Mouse (Mus musculus) MEL (cell line): ENCODE data around the gene Btnl10. TPM values are rescaled to one million over a fixed set of nuclear protein-coding genes. Genes with fewer than 3 reads are reported as not detected.

Experiments used
- DNase-seq: peaks from one replicate; pipeline ENCODE4 v3.0.0; 2011; ENCODE audit warnings: low read depth, low spot score
- H3K27ac ChIP-seq: 2 replicates; pipeline ENCODE4 v1.5.1; 2012; ENCODE audit warnings: low read depth, mild to moderate bottlenecking, control low read depth, low read length, moderate library complexity; ENCODE audit not compliant: control insufficient read depth
- H3K27me3 ChIP-seq, 2 experiments: fragments of 150-350 bp in 1 of 2; sonication (generic) in 1 of 2; 2 replicates each; pipeline ENCODE4 v1.6.1; 2012; ENCODE audit warnings: low read length in 2 of 2, mild to moderate bottlenecking in 2 of 2, improper control_type of control experiment in 1 of 2, moderate library complexity in 1 of 2; ENCODE audit not compliant: insufficient read depth in 2 of 2, control insufficient read depth in 1 of 2
- H3K36me3 ChIP-seq, 2 experiments: 2 replicates each; pipeline ENCODE4 v1.6.1; 2012 to 2014; ENCODE audit warnings: low read length in 2 of 2, improper control_type of control experiment in 1 of 2, inconsistent platforms in 1 of 2, mild to moderate bottlenecking in 1 of 2; ENCODE audit not compliant: insufficient read depth in 2 of 2, control insufficient read depth in 1 of 2
- H3K4me1 ChIP-seq, 2 experiments: fragments of 150-350 bp in 1 of 2; sonication (generic) in 1 of 2; 2 replicates each; pipeline ENCODE4 v1.6.1; 2012; ENCODE audit warnings: low read length in 2 of 2, improper control_type of control experiment in 1 of 2, mild to moderate bottlenecking in 1 of 2; ENCODE audit not compliant: insufficient read depth in 2 of 2, control insufficient read depth in 1 of 2
- H3K4me3 ChIP-seq, 2 experiments: fragments of 150-350 bp in 1 of 2; sonication (generic) in 1 of 2; 2 replicates each; pipeline ENCODE4 v1.5.1; 2012; ENCODE audit warnings: low read depth in 2 of 2, low read length in 2 of 2, mild to moderate bottlenecking in 2 of 2, moderate library complexity in 2 of 2, control low read depth in 1 of 2, improper control_type of control experiment in 1 of 2; ENCODE audit not compliant: control insufficient read depth in 1 of 2, insufficient read depth in 1 of 2
- H3K79me2 ChIP-seq: 2 replicates; pipeline ENCODE4 v1.6.1; 2012; ENCODE audit warnings: mild to moderate bottlenecking, low read length, moderate library complexity; ENCODE audit not compliant: control insufficient read depth, poor library complexity, insufficient read depth
- H3K9ac ChIP-seq: 2 replicates; pipeline ENCODE4 v1.6.1; 2012; ENCODE audit warnings: low read depth, mild to moderate bottlenecking, control low read depth, low read length, moderate library complexity; ENCODE audit not compliant: control insufficient read depth, poor library complexity, severe bottlenecking
- H3K9me3 ChIP-seq: fragments of 150-350 bp; sonication (generic); replicated peaks from 2 replicates; pipeline ENCODE4 v1.6.1; 2012; ENCODE audit warnings: mild to moderate bottlenecking, low read length, improper control_type of control experiment, moderate library complexity; ENCODE audit not compliant: insufficient read depth
- BHLHE40 ChIP-seq: IDR thresholded peaks from 2 replicates; pipeline ENCODE4 v1.6.1; 2012; ENCODE audit warnings: low read depth, mild to moderate bottlenecking, inconsistent platforms, low read length, improper control_type of control experiment, borderline replicate concordance
- CHD1 ChIP-seq: IDR thresholded peaks from 2 replicates; pipeline ENCODE4 v1.6.1; 2012; ENCODE audit warnings: low read depth, mild to moderate bottlenecking, inconsistent platforms, low read length, improper control_type of control experiment
- CTCF ChIP-seq, 3 experiments: IDR thresholded peaks in 2 of 3; conservative IDR thresholded peaks in 1 of 3; 2 replicates each; pipeline ENCODE4 v1.5.1; 2011 to 2012; ENCODE audit warnings: low read length in 3 of 3, low read depth in 2 of 3, mild to moderate bottlenecking in 2 of 3, improper control_type of control experiment in 1 of 3, inconsistent platforms in 1 of 3, mixed read lengths in 1 of 3, moderate library complexity in 1 of 3; ENCODE audit not compliant: control insufficient read depth in 1 of 3, insufficient read depth in 1 of 3, poor library complexity in 1 of 3, severe bottlenecking in 1 of 3
- ELF1 ChIP-seq: IDR thresholded peaks from 2 replicates; pipeline ENCODE4 v1.6.1; 2014; ENCODE audit warnings: low read depth, mild to moderate bottlenecking, inconsistent platforms, low read length, improper control_type of control experiment, moderate library complexity
- GABPA ChIP-seq: IDR thresholded peaks from 2 replicates; pipeline ENCODE4 v1.6.1; 2012; ENCODE audit warnings: low read depth, mild to moderate bottlenecking, inconsistent platforms, low read length, improper control_type of control experiment, moderate library complexity
- HCFC1 ChIP-seq: IDR thresholded peaks from 2 replicates; pipeline ENCODE4 v1.6.1; 2012; ENCODE audit warnings: low read depth, mild to moderate bottlenecking, inconsistent platforms, low read length, improper control_type of control experiment, moderate library complexity
- JUND ChIP-seq: IDR thresholded peaks from 2 replicates; pipeline ENCODE4 v1.6.1; 2011; ENCODE audit warnings: low read depth, mild to moderate bottlenecking, improper control_type of control experiment, low read length
- KAT2A ChIP-seq: conservative IDR thresholded peaks from 2 replicates; pipeline ENCODE4 v1.6.1; 2012; ENCODE audit warnings: low read depth, low read length, improper control_type of control experiment, inconsistent platforms
- MAX ChIP-seq: IDR thresholded peaks from 2 replicates; pipeline ENCODE4 v1.6.1; 2011; ENCODE audit warnings: low read length, improper control_type of control experiment
- MAZ ChIP-seq: IDR thresholded peaks from 2 replicates; pipeline ENCODE4 v1.6.1; 2012; ENCODE audit warnings: low read depth, mild to moderate bottlenecking, inconsistent platforms, low read length, improper control_type of control experiment
- MEF2A ChIP-seq: IDR thresholded peaks from 2 replicates; pipeline ENCODE4 v1.6.1; 2014; ENCODE audit warnings: low read depth, mild to moderate bottlenecking, inconsistent platforms, low read length, improper control_type of control experiment; ENCODE audit not compliant: poor library complexity, insufficient replicate concordance, severe bottlenecking; ENCODE audit errors: extremely low read depth
- MXI1 ChIP-seq: IDR thresholded peaks from 2 replicates; pipeline ENCODE4 v1.6.1; 2011; ENCODE audit warnings: mild to moderate bottlenecking, low read depth, low read length, improper control_type of control experiment
- MYC ChIP-seq: IDR thresholded peaks from 2 replicates; pipeline ENCODE4 v1.6.1; 2011; ENCODE audit warnings: low read depth, mild to moderate bottlenecking, low read length, improper control_type of control experiment, moderate library complexity
- NELFE ChIP-seq: IDR thresholded peaks from 2 replicates; pipeline ENCODE4 v1.6.1; 2011; ENCODE audit warnings: low read depth, low read length, improper control_type of control experiment
- POLR2A ChIP-seq, 2 experiments: IDR thresholded peaks; 2 replicates each; pipeline ENCODE4 v1.6.1; 2011 to 2012; ENCODE audit warnings: low read length in 2 of 2, mild to moderate bottlenecking in 2 of 2, control low read depth in 1 of 2, improper control_type of control experiment in 1 of 2, low read depth in 1 of 2, moderate library complexity in 1 of 2; ENCODE audit not compliant: control insufficient read depth in 1 of 2, insufficient read depth in 1 of 2, poor library complexity in 1 of 2
- POLR2AphosphoS2 ChIP-seq: IDR thresholded peaks from 2 replicates; pipeline ENCODE4 v1.6.1; 2011; ENCODE audit warnings: low read length, improper control_type of control experiment
- POLR2AphosphoS5 ChIP-seq: IDR thresholded peaks from 2 replicates; pipeline ENCODE4 v1.6.1; 2012; ENCODE audit warnings: low read depth, borderline replicate concordance, mild to moderate bottlenecking, inconsistent platforms, low read length, moderate library complexity, mixed read lengths
- RAD21 ChIP-seq: IDR thresholded peaks from 2 replicates; pipeline ENCODE4 v1.6.1; 2011; ENCODE audit warnings: mild to moderate bottlenecking, low read depth, low read length, improper control_type of control experiment
- SIN3A ChIP-seq: IDR thresholded peaks from 2 replicates; pipeline ENCODE4 v1.6.1; 2012; ENCODE audit warnings: low read length, improper control_type of control experiment, inconsistent platforms
- SMC3 ChIP-seq: IDR thresholded peaks from 2 replicates; pipeline ENCODE4 v1.6.1; 2011; ENCODE audit warnings: low read depth, low read length, improper control_type of control experiment
- TAL1 ChIP-seq: IDR thresholded peaks from 2 replicates; pipeline ENCODE4 v1.6.1; 2012; ENCODE audit warnings: mild to moderate bottlenecking, inconsistent platforms, low read length, moderate library complexity, mixed read lengths
- USF2 ChIP-seq, 2 experiments: IDR thresholded peaks; 2 replicates each; pipeline ENCODE4 v1.6.1; 2011 to 2012; ENCODE audit warnings: improper control_type of control experiment in 2 of 2, low read length in 2 of 2, borderline replicate concordance in 1 of 2, inconsistent platforms in 1 of 2, low read depth in 1 of 2, mild to moderate bottlenecking in 1 of 2; ENCODE audit not compliant: insufficient read depth in 1 of 2
- ZC3H11A ChIP-seq: IDR thresholded peaks from 2 replicates; pipeline ENCODE4 v1.6.1; 2012; ENCODE audit warnings: low read depth, mild to moderate bottlenecking, inconsistent platforms, low read length, improper control_type of control experiment
- ZNF384 ChIP-seq: IDR thresholded peaks from 2 replicates; pipeline ENCODE4 v1.6.1; 2012; ENCODE audit warnings: low read depth, mild to moderate bottlenecking, inconsistent platforms, low read length, improper control_type of control experiment
- polyA plus RNA-seq, 2 experiments: library from polyadenylated mRNA; stranded (reverse) in 1 of 2; unstranded in 1 of 2; fragments of >175 nt in 1 of 2; fragments of >200 nt in 1 of 2; gene quantifications; 2 replicates each; pipeline versions ENCODE4 v1.2.1 to v1.2.4; 2012; ENCODE audit warnings: low replicate concordance in 2 of 2, low read depth in 1 of 2; ENCODE audit not compliant: insufficient read length in 2 of 2, insufficient read depth in 1 of 2, missing spikeins in 1 of 2
- total RNA-seq: library from RNA; depleted of rRNA; stranded (reverse); fragments of 300-350 nt; gene quantifications from 2 replicates; pipeline ENCODE4 v1.2.3, GENCODE M21; 2012

Btnl10 gene
- total and polyA plus RNA-seq, 3 experiments, result 0.92 to 1.7 TPM; not detected in 1

DNA sequence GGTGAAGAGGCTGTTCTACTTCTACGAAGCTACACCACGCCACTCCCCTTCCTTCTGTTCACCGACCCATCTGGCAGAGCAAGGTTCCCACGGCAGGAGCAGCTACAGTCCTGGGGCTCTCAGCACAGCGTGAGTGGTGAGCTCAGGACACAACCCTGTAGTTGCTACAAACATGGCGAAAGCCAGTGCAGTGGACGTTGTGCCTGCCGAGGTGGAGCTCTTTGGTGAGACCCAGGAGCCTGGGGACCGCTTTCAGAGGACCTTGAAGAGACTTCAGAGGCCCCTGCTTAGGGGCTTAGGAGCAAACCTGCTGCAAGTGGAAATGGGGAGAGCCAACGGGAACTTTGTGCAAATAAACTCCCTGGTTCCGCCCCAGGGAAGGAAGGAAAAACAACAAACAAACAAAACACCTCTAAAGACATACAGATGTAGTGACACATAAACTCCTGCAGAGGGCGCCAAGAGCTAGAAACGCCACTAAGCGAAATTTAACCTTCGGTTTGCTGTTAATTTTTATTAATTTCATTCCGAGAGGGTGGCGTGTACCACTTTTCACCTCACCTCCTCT is 3.2 kb upstream of the Btnl10 start (continued):
- TF ChIP-seq GABPA, result no peak

DNA sequence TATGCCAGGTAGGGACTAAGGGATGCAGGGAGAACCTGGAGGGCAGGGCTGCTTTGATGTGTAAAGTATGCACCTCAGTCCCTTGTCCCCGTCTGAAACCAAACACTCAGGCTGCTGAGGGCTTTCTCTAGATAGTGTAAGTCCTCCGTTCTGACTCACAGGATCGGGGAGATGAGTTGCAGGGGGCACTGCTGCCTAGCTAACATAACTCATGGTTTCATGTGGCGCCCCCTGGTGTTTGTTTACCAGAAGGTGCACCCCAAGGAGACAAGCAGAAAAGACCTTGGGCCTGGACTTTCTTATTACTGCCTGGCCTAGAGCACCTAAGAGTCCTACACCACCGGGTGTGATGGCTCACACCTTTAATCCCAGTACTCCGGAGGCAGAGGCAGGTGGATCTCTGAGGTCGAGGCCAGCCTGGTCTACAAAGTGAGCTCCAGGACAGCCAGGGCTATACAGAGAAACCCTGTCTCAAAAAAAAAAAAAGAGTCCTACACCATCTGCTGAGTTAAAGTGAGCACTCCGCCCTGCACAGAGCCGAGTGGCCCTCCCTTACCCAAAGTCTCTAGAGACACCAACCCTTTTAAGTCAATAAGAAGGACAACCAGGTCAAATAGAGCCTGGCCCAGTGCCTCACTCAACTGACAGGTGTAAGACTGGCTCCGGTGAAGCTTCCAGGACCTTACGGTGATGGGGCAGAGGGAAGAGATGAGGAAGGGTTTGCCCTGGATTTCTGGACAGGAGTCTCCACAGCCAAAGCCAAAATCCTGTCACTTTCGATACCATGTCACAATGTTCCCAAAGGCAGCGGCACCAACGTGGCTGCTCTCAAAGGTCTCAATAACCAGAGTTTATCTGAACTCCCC is 596 bp upstream of the Btnl10 start:
- Histone ChIP-seq H3K27ac (peak overlapping the region; percentile 25), H3K9ac (peak overlapping the region; percentile 25), H3K4me3 (peak overlapping the region; percentile 17 to 44), H3K9me3 (no peaks in the 10 kb centered on the region), H3K4me1 (peaks cover 8 to 24% of the 10 kb centered on the region in 2 experiments), H3K36me3 (peaks cover 0 to 16% of the 10 kb centered on the region in 2 experiments; a peak in 2 of 4 replicates), H3K79me2 (no peaks in the 10 kb centered on the region), H3K27me3 (no peaks in the 10 kb centered on the region)
- TF ChIP-seq SMC3, result peak; percentile 55
- no peak for TF ChIP-seq TAL1
- TF ChIP-seq HCFC1, result 0 out of 2 replicates have a peak, but pooled peaks have one; percentile 18
- TF ChIP-seq POLR2A (IDR thresholded peaks at IDR 0.05; ENCODE audit: control insufficient read depth in 1 of 2, insufficient read depth in 1 of 2, low read depth in 1 of 2, low read length in 2 of 2, poor library complexity in 1 of 2), result no peak
- peak; percentile 58; the same call in 1 of the 2 replicates for TF ChIP-seq MXI1
- TF ChIP-seq NELFE, result no peak
- peak; percentile 36 for TF ChIP-seq RAD21
- 0 out of 2 replicates have a peak, but pooled peaks have one; percentile 39 for TF ChIP-seq JUND
- peak; percentile 43; the same call in 1 of the 2 replicates for TF ChIP-seq SIN3A
- TF ChIP-seq CTCF (IDR thresholded peaks at IDR 0.05 in 2 of 3, conservative IDR thresholded peaks at IDR 0.05 in 1 of 3; ENCODE audit: control insufficient read depth in 1 of 3, insufficient read depth in 1 of 3, low read depth in 2 of 3, low read length in 3 of 3, poor library complexity in 1 of 3, severe bottlenecking in 1 of 3), result peak; percentile 70 to 89 (median 82)
- TF ChIP-seq MAX, result 0 out of 2 replicates have a peak, but pooled peaks have one; percentile 31
- TF ChIP-seq BHLHE40, result 0 out of 2 replicates have a peak, but pooled peaks have one; percentile 12
- peak; percentile 64; the same call in 1 of the 2 replicates for TF ChIP-seq MYC
- DNase-seq, result peak; percentile 91

DNA sequence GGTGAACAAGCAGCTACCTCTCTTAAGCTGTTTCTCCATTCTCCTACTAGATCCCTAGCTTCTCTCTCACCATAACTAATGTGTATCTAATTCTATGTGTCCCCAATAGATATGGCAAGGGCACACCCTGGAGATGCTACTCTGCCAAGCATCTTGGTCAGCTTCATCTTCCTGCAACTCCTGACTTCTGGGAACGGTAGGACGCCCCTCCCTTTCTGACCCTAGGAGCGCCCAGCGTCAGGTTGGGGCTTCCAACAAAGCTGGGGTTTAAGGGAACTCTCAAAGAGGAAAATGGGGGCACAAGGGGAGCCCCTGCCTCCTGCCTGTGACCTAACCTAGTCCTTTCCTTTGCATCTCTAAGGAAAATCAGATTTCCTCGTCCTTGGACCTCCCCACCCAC is 1.1 kb downstream of the Btnl10 start:
- TF ChIP-seq SMC3 (no peak), USF2 (IDR thresholded peaks at IDR 0.05; ENCODE audit: borderline replicate concordance in 1 of 2, insufficient read depth in 1 of 2, low read depth in 1 of 2, low read length in 2 of 2) (no peak), CHD1 (no peak), POLR2AphosphoS5 (no peak), ELF1 (no peak), SIN3A (no peak), POLR2A (IDR thresholded peaks at IDR 0.05; ENCODE audit: control insufficient read depth in 1 of 2, insufficient read depth in 1 of 2, low read depth in 1 of 2, low read length in 2 of 2, poor library complexity in 1 of 2) (no peak), MEF2A (no peak), TAL1 (no peak), ZC3H11A (no peak), MAZ (no peak), KAT2A (no peak), POLR2AphosphoS2 (no peak), ZNF384 (no peak)
- Histone ChIP-seq H3K27me3 (no peaks in the 10 kb centered on the region), H3K36me3 (peaks cover 0 to 13% of the 10 kb centered on the region in 2 experiments; a peak in 2 of 4 replicates), H3K27ac (no peak overlapping the region), H3K4me1 (peaks cover 8 to 22% of the 10 kb centered on the region in 2 experiments), H3K4me3 (no peak overlapping the region), H3K79me2 (no peaks in the 10 kb centered on the region), H3K9me3 (no peaks in the 10 kb centered on the region), H3K9ac (no peak overlapping the region)
- DNase-seq, result no peak
